Mouse (Mus musculus): ENCODE results near the gene Stard9.
"Not testable (repeated sequence)": the region's sequence is repeated elsewhere in the genome, so short reads cannot be mapped to it uniquely, and the experiment has no call there.

Gene Stard9

DNA sequence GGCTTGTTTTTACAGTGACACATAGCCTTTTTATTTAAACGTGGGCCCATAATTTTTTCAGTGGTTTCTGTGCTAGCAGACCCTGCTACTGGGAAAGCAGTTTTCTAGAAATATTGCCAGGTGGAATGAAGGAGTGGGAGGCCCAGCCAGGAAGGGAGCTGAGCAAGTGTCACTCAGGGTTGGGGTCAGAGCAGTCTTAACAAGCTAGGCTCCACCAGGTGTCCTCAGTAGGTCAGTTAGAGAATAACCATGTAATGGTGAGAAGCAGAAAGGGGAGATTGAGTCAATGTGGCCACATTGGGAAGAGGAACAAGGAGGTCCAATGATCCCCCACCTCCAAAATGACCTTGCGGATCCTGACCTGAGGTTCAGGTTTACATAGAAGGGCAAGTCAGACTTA is 25.8 kb downstream of the Stard9 start:
- DNase-seq (ENCODE audit: low read depth): no peak

- DNase-seq (ENCODE audit: low read depth): no peak
Measured at GRCm38 (mm10) chr2:120655905-120656304, 27.0 kb downstream of the Stard9 start.

- no peak for DNase-seq (ENCODE audit: low read depth)
Measured at GRCm38 (mm10) chr2:120656711-120657110, 27.8 kb downstream of the Stard9 start.

DNA sequence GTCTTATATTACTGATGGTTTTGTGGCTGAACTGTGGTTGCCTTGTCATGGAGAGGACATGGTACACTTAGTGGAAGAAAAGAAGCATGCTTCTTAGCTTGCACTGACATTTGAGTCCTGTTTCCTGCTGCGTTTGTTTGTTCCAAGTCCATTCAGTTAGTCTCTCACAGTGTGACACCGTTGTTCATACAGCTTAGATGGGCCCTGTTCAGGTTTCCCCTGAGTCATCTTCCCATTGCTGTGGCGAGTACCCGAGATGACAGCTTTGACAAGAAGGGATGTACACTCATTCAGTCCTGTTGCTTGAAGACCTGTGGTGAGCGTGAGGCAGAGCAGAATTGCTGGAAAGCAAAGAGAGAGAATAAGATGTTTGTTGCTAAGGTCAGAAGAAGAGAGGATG is 29.6 kb downstream of the Stard9 start:
- no peak for DNase-seq (ENCODE audit: low read depth)

- no peak for DNase-seq (ENCODE audit: low read depth)
Measured at GRCm38 (mm10) chr2:120659318-120659717, 30.4 kb downstream of the Stard9 start.

DNA sequence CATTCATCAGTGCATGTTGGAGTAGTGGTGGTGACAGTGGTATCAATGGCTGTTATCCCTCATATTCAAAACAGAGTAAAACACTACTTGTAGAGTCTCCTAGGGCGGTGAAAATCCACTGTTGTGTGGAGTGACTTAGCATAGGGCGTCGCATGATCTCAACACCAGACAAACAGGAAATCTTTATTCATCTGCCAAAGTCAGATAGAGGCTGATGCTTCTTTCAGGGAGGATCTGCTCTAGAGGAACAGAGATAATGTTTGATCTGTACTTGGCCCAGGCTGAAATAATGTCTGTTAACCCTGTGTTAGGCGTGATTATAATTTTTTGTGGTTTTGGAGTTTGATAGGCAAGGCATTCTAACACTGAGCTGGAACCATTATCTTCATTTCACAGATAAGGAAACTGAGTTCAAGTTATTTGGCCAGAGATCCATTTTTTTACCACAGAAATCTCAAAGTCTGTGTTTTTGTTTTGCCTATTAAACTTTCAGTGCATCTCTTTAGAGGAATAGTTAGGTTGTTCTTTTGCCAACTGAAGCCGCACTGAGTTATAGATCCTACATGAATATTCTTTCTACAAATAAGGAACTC is 31.7 kb downstream of the Stard9 start:
- DNase-seq (ENCODE audit: low read depth): peak; percentile 38

DNA sequence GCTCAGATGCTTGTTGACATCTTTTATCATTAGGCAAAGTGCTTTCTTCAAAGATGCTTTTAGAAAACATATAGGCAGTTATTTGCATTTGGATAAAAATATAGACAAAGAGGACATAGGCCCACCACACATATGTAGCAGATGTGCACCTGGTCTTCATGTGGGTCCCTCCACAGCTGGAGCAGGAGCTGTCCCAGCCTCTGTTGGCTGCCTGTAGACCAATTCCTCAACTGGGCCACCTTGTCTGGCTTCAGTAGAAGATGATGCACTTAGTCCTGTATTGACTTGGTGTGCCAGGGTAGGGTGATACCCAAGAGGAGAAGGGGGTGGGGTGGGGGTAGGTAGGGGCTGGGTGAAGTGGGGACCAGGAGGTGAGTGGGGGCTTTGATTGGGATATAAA is 33.8 kb downstream of the Stard9 start:
- no peak for DNase-seq (ENCODE audit: low read depth)

- DNase-seq (ENCODE audit: low read depth): no peak
Measured at GRCm38 (mm10) chr2:120663491-120664154, 34.7 kb downstream of the Stard9 start.

GRCm38 (mm10) chr2:120667446-120667845 is 38.5 kb downstream of the Stard9 start:
- no peak for DNase-seq (ENCODE audit: low read depth)

DNA sequence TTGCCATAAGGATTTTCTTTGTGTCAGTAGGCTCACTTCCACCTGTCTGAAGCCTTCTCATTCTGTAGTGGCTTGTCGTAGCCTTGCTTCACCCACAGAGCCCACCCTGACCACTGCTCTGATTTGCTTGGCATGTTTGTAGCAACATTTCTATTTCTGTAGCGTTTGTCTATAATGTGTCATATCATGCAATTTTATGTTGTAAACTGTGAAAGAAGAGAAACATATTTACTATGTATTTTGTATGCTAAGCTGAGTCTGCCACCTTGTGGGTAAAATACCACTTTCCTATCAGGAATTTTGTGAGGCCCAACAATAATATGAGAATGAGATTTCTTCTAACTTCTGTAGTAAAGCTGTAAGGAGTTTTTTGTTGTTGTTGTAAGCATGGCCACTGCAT is 41.3 kb downstream of the Stard9 start:
- DNase-seq (ENCODE audit: low read depth): peak; percentile 25

DNA sequence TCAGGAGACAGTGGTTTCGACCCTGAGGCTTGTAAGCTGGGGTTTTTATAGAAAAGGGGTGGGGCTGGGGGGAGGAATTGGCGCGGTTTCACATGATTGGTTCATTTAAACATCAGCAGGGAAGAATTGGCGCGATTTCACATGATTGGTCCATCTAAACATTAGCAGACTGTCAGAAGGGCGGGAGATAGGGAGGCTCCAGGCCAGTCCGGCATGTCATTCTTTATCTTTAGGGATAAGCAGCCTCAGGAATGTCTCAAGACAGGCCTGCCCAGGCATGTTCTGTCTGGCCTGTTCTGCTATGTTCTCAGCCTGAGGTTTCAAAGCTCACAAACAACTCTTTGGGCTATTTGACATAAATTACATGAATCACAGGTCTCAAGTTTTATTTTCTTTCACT is 52.2 kb downstream of the Stard9 start:
- not testable (repeated sequence) for DNase-seq (ENCODE audit: low read depth)

- DNase-seq (ENCODE audit: low read depth): no peak
Measured at GRCm38 (mm10) chr2:120697767-120698166, 68.8 kb downstream of the Stard9 start.

DNA sequence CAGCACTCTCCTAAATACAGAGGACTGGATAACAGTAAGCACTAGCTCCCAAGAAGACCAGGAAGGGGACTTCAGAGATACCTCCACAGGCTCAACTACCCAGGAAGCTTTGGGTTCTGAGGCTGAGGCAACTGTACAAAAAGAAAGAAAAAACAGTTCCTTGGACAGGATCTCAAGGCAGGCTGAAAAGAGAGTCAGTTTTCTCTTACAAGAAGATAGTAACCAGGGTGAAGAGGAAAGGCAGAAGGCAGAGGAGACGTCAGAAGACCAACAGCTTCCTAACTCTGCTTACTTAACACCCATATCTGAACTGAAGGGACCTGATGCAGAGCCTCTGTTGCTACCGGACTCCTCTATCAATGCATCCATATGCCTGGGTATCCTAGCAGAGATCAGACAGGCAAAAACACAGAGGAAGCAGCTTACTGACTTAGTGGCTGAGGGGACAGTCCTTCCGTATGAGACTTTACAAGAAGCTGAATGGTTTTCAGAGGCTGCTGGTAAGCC is 71.5 kb downstream of the Stard9 start:
- DNase-seq (ENCODE audit: low read depth): no peak

DNA sequence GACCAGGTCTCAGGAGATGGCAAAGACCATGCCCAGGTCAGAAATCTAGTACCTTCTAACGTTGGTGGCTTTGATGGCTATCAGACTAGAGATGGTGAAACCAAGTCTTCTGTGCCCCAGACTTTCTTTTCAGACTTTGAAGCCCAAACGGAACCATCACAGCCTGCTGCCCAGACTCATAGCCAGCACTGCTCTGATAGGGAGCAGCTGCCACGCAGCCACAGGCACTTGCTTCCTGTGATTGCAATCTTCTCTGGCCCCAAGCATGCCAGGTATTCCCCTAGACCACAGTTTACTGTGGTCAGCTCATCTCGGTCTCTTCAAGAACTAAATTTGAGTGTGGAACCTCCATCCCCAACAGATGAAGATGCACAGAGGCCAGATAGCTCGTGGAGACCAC is 73.8 kb downstream of the Stard9 start:
- no peak for DNase-seq (ENCODE audit: low read depth)

- DNase-seq (ENCODE audit: low read depth): no peak
Measured at GRCm38 (mm10) chr2:120707041-120707440, 78.1 kb downstream of the Stard9 start.

- no peak for DNase-seq (ENCODE audit: low read depth)
Measured at GRCm38 (mm10) chr2:120710154-120710553, 81.2 kb downstream of the Stard9 start.

- DNase-seq (ENCODE audit: low read depth): no peak
Measured at GRCm38 (mm10) chr2:120710948-120711347, 82.0 kb downstream of the Stard9 start.

- DNase-seq (ENCODE audit: low read depth): no peak
Measured at GRCm38 (mm10) chr2:120713441-120713840, 84.5 kb downstream of the Stard9 start.

DNA sequence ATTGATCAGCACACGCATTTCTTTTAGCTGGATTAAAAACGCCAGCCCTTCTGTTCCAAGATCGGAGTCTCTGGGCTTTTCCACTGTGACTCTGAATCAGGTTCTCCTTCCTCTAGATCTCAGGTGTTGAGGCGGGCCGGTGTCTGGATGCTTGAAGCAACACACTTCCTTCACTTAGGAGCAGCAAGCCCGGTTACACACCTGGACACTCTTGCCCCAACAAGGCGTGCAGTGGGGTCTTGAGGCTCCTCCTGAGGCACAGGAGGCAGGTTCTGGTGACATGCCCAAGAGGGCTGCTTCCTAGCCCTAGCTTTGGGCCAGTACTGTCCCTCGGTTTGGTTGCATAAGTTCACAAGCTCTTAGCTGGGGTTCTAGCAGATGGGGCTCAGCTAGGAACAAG is 89.6 kb downstream of the Stard9 start:
- DNase-seq (ENCODE audit: low read depth): no peak

GRCm38 (mm10) chr2:120720821-120721220 is 91.9 kb downstream of the Stard9 start:
- DNase-seq (ENCODE audit: low read depth): no peak

DNA sequence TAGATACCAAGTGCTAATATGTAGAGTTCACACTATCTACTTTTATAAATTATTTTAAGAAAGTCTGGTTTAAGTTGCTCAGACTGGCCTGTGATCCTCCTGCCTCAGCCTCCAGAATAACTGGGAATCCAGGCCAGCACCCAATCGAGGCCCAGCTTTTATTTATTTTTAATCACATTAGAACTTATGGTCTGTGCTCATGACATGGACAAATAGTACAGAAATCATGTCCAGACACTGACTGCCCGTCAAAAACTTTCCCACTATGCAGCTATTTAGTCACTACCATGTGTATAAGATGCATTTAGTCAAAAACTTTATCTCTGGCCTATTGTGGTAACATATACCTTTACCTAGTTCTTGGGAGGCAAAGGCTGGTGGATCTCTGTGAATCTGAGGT is 93.0 kb downstream of the Stard9 start:
- no peak for DNase-seq (ENCODE audit: low read depth)

GRCm38 (mm10) chr2:120722491-120722890 is 93.6 kb downstream of the Stard9 start:
- no peak for DNase-seq (ENCODE audit: low read depth)

DNA sequence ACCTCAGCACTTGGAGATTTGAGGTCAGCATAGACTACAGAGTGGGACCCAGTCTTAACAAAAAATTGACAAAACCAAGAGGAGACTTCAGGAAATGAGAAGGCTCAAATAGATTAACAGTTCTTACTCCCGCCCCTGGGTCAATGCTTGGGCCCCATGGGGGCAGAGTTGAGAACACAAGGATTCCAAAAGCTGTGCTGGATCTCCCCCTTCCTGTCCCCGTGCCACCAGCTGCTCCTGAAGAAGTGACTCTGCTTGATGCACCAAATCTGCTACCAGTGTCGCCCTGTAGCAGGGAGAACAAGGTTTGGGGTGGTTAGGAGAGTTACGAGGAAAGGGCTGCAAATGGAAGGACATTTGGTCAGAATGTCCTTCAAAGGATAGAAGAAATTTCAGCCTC is 94.7 kb downstream of the Stard9 start:
- no peak for DNase-seq (ENCODE audit: low read depth)

- DNase-seq (ENCODE audit: low read depth): no peak
Measured at GRCm38 (mm10) chr2:120724176-120724575, 95.3 kb downstream of the Stard9 start.
